Mouse (Mus musculus): Measurements from ENCODE around the gene Itpkb.

- TF ChIP-seq HCFC1 (IDR thresholded peaks at IDR 0.05; ENCODE audit: borderline replicate concordance, insufficient read depth, low read length): no peak
- no peak for TF ChIP-seq ZNF384 (IDR thresholded peaks at IDR 0.05; ENCODE audit: low read depth, low read length)
- TF ChIP-seq ZC3H11A (IDR thresholded peaks at IDR 0.05; ENCODE audit: borderline replicate concordance, low read depth, low read length): no peak
Measured at GRCm38 (mm10) chr1:180428871-180429270, 98.6 kb downstream of the Itpkb start.
